In genomic region chr13:9199465-9199844, GRCm38 (mm10) we compare ENCODE assay signal across 10 mouse cellular contexts.
DNase-seq lines count a peak whose midpoint lies in the region; ATAC-seq and TF ChIP-seq lines count a peak whose summit lies in the region.
"Had no signal": no experiment of that assay in that cellular context is flagged by ENCODE, and none has a peak within 500 bp of the region (broad histone marks: within the 10 kb centered on the region; RNA-seq: fewer than 3 reads in every experiment).

No protein-coding gene starts in this region.

- no peaks in the 10 kb centered on the region for H3K36me3 ChIP-seq in lung, embryonic 15.5 days
- H3K36me3 ChIP-seq in forebrain, embryonic 16.5 days (ENCODE audit: control insufficient read depth, insufficient read depth): no peaks in the 10 kb centered on the region
- H3K36me3 ChIP-seq in limb, embryonic 14.5 days (ENCODE audit: control insufficient read depth, insufficient read depth, low read length): no peaks in the 10 kb centered on the region
- H3K36me3 ChIP-seq in neural tube, embryonic 14.5 days (ENCODE audit: control insufficient read depth, insufficient read depth, low read length): no peaks in the 10 kb centered on the region

- DNase-seq in lung, adult 2 months: no peak
- DNase-seq in limb, embryonic 14.5 days (ENCODE audit: low spot score): no peak
- no peak for DNase-seq in urinary bladder, adult 18-20 months (ENCODE audit: low spot score in 2 of 2)
- no peak for DNase-seq in adipocyte (ENCODE audit: low spot score)
- DNase-seq in adrenal gland, adult 2 months: no peak
- DNase-seq: cerebellum, adult 18-20 months had no signal

- peaks cover 6% of the 10 kb centered on the region; the same call in 1 of the 2 replicates for H3K4me1 ChIP-seq in lung, embryonic 15.5 days
- H3K4me1 ChIP-seq in lung, adult 2 months (ENCODE audit: control insufficient read depth, insufficient read depth, low read length): peaks cover 6% of the 10 kb centered on the region
- peaks cover 10% of the 10 kb centered on the region for H3K4me1 ChIP-seq in forebrain, embryonic 16.5 days (replicated peaks; ENCODE audit: control insufficient read depth, insufficient read depth, low read length)
- no peaks in the 10 kb centered on the region for H3K4me1 ChIP-seq in limb, embryonic 14.5 days (ENCODE audit: control insufficient read depth, insufficient read depth, low read length)
- no peaks in the 10 kb centered on the region for H3K4me1 ChIP-seq in neural tube, embryonic 14.5 days (ENCODE audit: control insufficient read depth, insufficient read depth, low read length)

- 29% methylated on average over 2 of the region's 2 CpGs for WGBS in lung, embryonic 15.5 days
- WGBS in lung, adult 2 months: 29% methylated on average over 2 of the region's 2 CpGs
- WGBS in forebrain, embryonic 16.5 days: 41% methylated on average over 2 of the region's 2 CpGs
- 35% methylated on average over 2 of the region's 2 CpGs for WGBS in limb, embryonic 14.5 days
- WGBS in neural tube, embryonic 14.5 days: 54% methylated on average over 2 of the region's 2 CpGs

- TF ChIP-seq CTCF in lung, adult 2 months (IDR thresholded peaks at IDR 0.05; ENCODE audit: insufficient read depth, low read length): no peak

- no peaks in the 10 kb centered on the region for H3K27me3 ChIP-seq in lung, embryonic 15.5 days
- no peaks in the 10 kb centered on the region for H3K27me3 ChIP-seq in forebrain, embryonic 16.5 days (replicated peaks; ENCODE audit: control insufficient read depth, insufficient read depth, low read length)
- H3K27me3 ChIP-seq in limb, embryonic 14.5 days (ENCODE audit: control insufficient read depth, insufficient read depth, low read length): no peaks in the 10 kb centered on the region
- H3K27me3 ChIP-seq in neural tube, embryonic 14.5 days (ENCODE audit: control insufficient read depth, insufficient read depth, low read length): no peaks in the 10 kb centered on the region
- H3K27me3 ChIP-seq: Patski had no signal

- no peak overlapping the region for H3K9ac ChIP-seq in lung, embryonic 15.5 days
- H3K9ac ChIP-seq in forebrain, embryonic 16.5 days (replicated peaks; ENCODE audit: low read depth, low read length): no peak overlapping the region
- H3K9ac ChIP-seq in limb, embryonic 14.5 days (ENCODE audit: low read depth, low read length, severe bottlenecking): no peak overlapping the region
- H3K9ac ChIP-seq in neural tube, embryonic 14.5 days (replicated peaks; ENCODE audit: low read depth, low read length): no peak overlapping the region

- H3K27ac ChIP-seq in lung, embryonic 15.5 days: no peak overlapping the region
- no peak overlapping the region for H3K27ac ChIP-seq in forebrain, embryonic 16.5 days (ENCODE audit: low read length)
- H3K27ac ChIP-seq in limb, embryonic 14.5 days (replicated peaks; ENCODE audit: low read depth, low read length): no peak overlapping the region
- no peak overlapping the region for H3K27ac ChIP-seq in neural tube, embryonic 14.5 days (ENCODE audit: low read depth, low read length)

- TF ChIP-seq POLR2A in lung, adult 2 months (IDR thresholded peaks at IDR 0.05; ENCODE audit: borderline replicate concordance, extremely low read depth, low read depth, low read length): no peak
- no peak for TF ChIP-seq POLR2A in limb, embryonic 14.5 days (IDR thresholded peaks at IDR 0.05; ENCODE audit: borderline replicate concordance, extremely low read depth, insufficient read depth, insufficient read length)

- H3K4me2 ChIP-seq in lung, embryonic 15.5 days: peak overlapping the region; percentile 41
- peak overlapping the region; percentile 43; the same call in 1 of the 2 replicates for H3K4me2 ChIP-seq in forebrain, embryonic 16.5 days (ENCODE audit: low read length)
- peak overlapping the region; percentile 38; the same call in 1 of the 2 replicates for H3K4me2 ChIP-seq in limb, embryonic 14.5 days (replicated peaks; ENCODE audit: low read depth, low read length, severe bottlenecking)
- peak overlapping the region; percentile 34; the same call in 1 of the 2 replicates for H3K4me2 ChIP-seq in neural tube, embryonic 14.5 days (ENCODE audit: low read depth, low read length)

- no peaks in the 10 kb centered on the region for H3K9me3 ChIP-seq in lung, embryonic 15.5 days
- no peaks in the 10 kb centered on the region for H3K9me3 ChIP-seq in forebrain, embryonic 16.5 days (ENCODE audit: control insufficient read depth, low read length)
- no peaks in the 10 kb centered on the region for H3K9me3 ChIP-seq in limb, embryonic 14.5 days (ENCODE audit: control insufficient read depth, low read length)
- no peaks in the 10 kb centered on the region for H3K9me3 ChIP-seq in neural tube, embryonic 14.5 days (ENCODE audit: control insufficient read depth, low read length)

- 0 out of 2 replicates have a peak, but pooled peaks have one; percentile 31 for ATAC-seq in lung, embryonic 15.5 days (ENCODE audit: borderline replicate concordance, extremely low read depth, low FRiP score, low TSS enrichment)
- ATAC-seq in forebrain, embryonic 16.5 days: peak; percentile 39
- no peak for ATAC-seq in limb, embryonic 14.5 days (ENCODE audit: low FRiP score, low read depth)
- ATAC-seq in neural tube, embryonic 14.5 days (ENCODE audit: low read depth): peak; percentile 54; the same call in 1 of the 2 replicates
- ATAC-seq: Patski had no signal

- no peak overlapping the region for H3K4me3 ChIP-seq in lung, embryonic 15.5 days
- no peak overlapping the region for H3K4me3 ChIP-seq in lung, adult 2 months (replicated peaks; ENCODE audit: extremely low read depth, low read depth, low read length)
- no peak overlapping the region for H3K4me3 ChIP-seq in forebrain, embryonic 16.5 days (replicated peaks; ENCODE audit: low read length)
- H3K4me3 ChIP-seq in limb, embryonic 14.5 days (replicated peaks; ENCODE audit: low read length): 0 out of 2 replicates have a peak overlapping the region, but pooled peaks have one; percentile 7
- H3K4me3 ChIP-seq in neural tube, embryonic 14.5 days (ENCODE audit: low read depth, low read length): no peak overlapping the region
